Mouse (Mus musculus) adrenal gland, adult 2 months (tissue): ENCODE results near the gene Ptpn11. TPM values are rescaled to one million over a fixed set of nuclear protein-coding genes. Genes with fewer than 3 reads are reported as not detected.
"Not testable (repeated sequence)": the region's sequence is repeated elsewhere in the genome, so short reads cannot be mapped to it uniquely, and the experiment has no call there.

Experiments used
- DNase-seq: peaks from one replicate; pipeline ENCODE4 v3.0.0; 2021
- polyA plus RNA-seq: library from polyadenylated mRNA; depleted of rRNA; stranded (reverse); fragments of >200 nt; gene quantifications from 2 replicates; pipeline ENCODE4 v1.2.3, GENCODE M21; 2012
- total RNA-seq, 2 experiments: library from RNA; stranded (reverse); gene quantifications; 2 replicates each; pipeline ENCODE4 v1.2.3; 2021

Gene Ptpn11
- total and polyA plus RNA-seq, 3 experiments, result 26.2 to 121 (median 97.6) TPM

GRCm38 (mm10) chr5:121215380-121216125 is 24.4 kb upstream of the Ptpn11 start:
- peak; percentile 71 for DNase-seq

GRCm38 (mm10) chr5:121214707-121215106 is 23.5 kb upstream of the Ptpn11 start:
- no peak for DNase-seq

DNA sequence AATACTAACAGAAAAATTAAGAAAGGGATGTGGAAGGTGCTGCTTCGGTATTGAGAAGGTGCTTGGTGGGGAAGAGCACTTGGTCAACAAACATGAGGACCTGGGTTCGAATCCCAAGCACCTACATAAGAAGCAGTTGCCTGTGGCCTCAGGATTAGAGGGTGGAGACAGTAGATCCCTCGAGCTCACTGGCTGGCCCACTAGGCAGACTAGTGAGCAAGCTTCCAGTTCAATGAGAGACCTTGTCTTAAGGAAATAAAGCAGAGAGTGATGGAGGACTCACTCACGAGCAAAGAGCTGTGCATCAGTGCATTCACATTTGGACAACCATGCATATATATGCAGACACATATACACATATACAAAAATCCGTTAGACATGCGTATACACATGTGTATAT is 20.9 kb upstream of the Ptpn11 start:
- no peak for DNase-seq

DNA sequence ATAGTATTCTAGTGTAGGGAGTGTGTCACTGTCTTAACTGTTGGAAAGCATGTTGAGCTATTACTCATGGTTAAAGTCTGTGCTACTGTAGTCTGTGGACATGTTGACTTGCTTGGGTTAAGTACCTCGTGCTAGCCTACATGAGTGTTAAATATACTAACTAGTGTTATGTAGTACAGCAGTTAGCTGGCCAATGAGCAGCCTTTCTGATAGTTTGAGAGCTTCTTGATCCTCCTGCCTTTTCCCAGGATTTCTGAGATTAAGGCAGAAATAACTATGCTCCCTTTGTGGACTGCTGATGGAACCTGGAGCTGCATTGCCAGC is 19.4 kb upstream of the Ptpn11 start:
- DNase-seq, result no peak

- no peak for DNase-seq
These were observed 18.8 kb upstream of the Ptpn11 start for GRCm38 (mm10) chr5:121209755-121210600.

DNA sequence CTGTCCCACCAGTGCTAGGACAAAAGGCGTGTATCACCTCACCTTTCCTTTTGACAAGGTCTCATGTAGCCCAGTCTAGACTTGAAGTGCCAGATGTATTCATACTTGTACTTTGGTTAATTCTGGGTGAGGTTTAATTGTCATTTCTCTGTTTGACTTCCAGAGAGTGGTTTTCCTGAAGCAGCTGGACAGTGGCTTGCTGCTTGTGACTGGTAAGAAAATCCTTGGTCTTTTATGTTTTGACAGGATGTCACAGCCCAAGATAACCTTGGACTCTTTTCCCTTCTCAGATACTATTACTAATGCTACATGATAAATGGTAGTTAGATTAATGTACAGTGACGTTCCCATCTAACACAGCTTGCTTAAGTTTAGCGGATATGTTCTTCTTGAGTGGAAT is 15.8 kb upstream of the Ptpn11 start:
- no peak for DNase-seq

DNA sequence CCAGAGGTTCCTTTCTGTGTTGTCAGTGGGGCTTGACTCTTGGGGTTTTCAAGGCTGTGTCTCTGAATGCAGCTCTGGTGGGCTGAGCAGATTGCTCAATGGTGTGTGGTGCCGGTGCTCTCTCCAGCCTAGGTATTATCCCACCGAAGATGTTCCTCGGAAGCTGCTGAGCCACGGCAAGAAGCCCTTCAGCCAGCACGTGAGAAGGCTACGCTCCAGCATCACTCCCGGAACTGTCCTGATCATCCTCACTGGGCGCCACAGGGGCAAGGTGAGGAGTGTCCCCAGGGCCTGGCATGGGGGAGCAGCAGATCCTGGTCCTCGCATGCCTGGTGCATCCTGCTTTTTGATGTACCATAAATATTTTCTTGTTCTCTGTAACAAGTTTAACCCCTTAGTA is 15.3 kb upstream of the Ptpn11 start:
- peak; percentile 33 for DNase-seq

DNA sequence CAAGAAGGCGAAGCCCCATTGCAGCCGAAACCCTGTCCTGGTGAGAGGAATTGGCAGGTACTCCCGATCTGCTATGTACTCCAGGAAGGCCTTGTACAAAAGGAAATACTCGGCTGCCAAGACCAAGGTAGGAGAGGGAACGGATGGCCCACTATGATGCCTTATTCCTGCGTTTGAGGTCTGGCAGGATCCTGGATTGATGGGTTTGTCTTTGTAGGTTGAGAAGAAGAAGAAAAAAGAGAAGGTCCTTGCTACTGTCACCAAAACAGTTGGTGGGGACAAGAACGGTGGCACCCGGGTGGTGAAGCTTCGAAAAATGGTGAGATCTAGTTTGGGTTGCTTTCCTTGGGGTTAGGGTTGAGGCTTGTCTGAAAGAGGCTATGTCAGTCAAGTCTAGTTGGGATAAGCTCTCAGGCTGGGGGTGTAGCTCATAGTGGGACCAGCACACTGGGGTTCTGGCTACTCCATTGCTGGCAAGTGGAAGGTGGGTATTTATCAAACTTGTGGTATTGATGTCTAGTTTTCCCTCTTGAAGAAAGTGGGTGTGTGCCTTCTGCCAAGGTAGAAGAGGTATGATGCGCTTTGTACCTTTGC is 14.4 kb upstream of the Ptpn11 start:
- DNase-seq, result not testable (repeated sequence)

GRCm38 (mm10) chr5:121204132-121205089 is 13.2 kb upstream of the Ptpn11 start, which contains the start of gene Rpl6:
Gene Rpl6, plus strand, starts transcription at chr5:121204481.
- peak; percentile 86 for DNase-seq

DNA sequence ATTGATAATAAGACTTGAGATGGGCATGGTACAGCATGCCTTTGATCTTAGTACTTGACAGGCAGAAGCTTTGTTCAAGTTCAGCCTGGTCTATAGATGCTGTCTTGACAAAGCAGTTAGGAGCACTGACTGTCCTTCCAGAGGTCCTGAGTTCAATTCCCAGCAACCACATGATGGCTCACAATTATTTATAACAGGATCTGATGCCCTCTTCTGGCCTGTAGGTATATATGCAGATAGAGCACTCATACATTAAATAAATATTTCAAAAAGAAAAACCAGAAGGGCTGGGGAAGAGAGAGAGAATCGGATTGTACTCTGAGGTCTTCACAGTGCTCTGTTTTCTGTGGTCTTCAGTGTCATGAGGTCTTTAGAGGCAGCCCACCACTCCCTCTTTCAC is 11.3 kb upstream of the Ptpn11 start:
- no peak for DNase-seq

DNA sequence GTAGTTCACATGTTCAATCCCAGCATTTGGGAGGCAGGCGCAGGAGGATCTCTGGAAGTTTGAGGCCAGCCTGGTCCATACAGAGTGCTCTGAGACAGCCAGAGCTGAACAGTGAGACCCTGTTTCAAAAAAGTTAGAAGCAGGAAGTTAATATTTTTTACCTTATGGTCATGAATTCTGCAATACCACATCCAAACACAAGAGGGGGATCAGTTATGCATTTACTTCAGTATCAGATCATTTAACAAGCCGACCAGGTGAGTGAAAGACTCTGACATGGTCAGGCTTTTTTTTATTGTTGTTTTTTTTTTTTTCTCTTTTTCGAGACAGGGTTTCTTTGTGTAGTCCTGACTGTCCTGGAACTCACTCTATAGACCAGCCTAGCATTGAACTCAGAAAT is 10.5 kb upstream of the Ptpn11 start:
- no peak for DNase-seq

DNA sequence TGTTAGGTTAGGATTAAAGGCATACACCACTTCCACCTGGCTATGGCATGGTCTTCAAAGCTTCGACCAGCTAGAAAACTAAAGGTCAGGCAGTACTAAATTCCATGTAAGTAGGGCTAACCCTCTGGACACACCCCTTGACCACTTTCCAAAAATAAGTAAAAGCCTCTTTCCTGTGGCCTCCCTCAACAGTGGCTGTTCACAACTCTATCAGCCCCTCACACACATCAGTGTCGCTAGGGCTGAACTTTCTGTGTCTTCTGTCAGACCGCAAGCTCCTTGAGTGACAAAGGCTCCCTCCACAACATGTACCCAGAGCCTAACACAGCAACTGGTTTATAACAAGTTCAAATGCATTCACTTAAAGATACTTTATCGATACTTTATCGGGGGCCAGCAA is 7.2 kb upstream of the Ptpn11 start:
- no peak for DNase-seq

- no peak for DNase-seq
These were observed 6.1 kb upstream of the Ptpn11 start for GRCm38 (mm10) chr5:121197337-121197736.

DNA sequence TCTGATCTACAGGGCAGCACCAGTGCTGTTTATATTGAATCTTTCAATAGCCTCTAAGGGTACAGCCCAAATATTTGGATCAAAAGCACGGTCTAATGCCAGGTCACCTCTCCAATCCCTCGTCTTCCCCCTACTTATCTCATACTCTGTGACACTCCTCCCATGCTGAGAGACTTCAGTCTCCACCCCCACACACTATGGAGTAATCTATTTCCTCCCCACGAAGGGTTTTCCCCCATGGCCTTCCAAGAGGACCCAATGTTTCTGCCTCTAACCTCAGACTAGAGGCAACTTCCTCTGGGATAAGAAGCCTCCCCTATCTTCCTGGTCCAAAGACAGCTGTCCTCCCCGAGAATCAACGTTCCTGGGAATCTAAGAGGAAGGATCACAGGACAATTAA is 5.6 kb upstream of the Ptpn11 start:
- no peak for DNase-seq

- DNase-seq, result no peak
These were observed 3.0 kb upstream of the Ptpn11 start for GRCm38 (mm10) chr5:121194173-121194572.

DNA sequence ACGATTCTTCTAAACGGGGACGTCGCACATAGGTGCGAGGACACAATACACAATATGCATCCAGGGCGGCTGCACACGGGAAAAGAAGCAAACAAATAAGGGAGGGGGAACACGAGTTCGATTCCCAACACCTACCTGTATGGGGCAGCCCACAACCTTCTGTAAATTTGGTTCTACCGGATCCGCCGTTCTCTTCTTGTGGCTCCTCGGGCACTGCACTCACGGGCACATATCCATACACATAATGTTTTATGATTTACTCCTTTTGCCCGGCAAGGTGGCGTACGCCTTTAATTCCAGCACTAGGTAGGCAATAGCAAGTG is 348 bp upstream of the Ptpn11 start:
- no peak for DNase-seq

DNA sequence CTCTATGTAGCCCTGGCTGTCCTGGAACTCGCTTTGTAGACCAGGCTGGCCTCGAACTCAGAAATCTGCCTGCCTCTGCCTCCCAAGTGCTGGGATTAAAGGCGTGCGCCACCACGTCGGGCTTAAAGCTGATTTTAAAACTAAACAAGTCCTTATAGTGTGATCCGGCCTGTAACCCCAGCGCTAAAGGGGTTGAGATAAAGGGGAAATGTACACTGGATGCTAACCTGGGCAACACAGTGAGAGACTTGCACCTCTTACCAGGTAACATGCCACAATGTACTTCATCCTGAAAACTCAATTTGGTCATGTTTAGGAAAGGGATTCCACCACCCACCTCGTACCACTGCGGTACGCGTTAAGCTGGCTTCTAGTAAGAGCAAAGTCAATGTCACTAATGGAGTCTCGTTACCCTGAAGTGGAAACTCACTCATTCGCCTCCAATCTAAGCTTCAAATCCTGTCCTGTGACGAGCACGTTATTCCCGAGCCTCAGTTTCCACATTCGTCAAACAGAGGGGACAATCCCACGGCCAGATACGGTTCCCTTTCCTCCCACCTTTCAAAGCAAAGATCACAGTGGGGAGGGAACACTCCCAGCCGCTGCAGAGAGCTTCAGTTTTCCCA is 874 bp downstream of the Ptpn11 start:
- DNase-seq, result no peak

- DNase-seq, result no peak
These were observed 2.0 kb downstream of the Ptpn11 start for GRCm38 (mm10) chr5:121189182-121189581.

DNA sequence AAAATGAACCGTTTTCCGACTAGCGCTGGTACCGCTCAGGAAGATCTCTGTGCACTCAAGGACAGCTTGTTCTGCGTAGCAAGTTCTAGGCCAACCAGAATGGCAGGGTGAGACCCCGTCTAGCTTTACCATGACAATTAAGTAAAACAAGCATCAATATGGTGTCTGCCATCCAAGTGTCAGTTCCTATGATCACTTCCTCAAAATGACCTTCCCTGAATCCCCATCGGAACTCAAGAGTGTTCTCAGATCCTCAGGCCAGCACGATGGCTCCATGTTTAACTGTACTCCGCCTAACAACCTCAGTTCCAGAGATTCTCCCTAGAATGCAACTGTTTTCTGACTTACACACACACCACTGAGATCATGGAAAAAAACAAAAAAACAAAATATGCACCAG is 2.9 kb downstream of the Ptpn11 start:
- no peak for DNase-seq

DNA sequence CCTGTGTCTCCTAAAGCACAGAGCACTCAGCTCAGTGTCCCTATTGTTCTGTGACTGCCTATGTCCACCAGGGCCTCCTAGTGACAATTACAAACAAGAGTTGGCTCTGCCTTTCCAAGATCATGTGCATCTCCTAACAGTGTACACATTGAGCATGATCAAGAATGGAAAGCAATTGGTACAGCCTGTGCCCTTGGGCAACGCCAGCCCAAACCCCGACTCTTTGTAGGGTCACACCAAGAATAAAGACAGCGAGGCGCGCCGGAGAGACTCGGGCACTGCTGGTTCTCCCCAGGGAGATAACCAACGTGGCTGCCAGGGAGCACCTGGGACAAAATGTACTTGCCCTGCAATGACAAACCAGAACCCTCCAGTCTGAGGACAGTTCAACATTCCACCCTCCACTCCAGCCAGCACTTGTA is 3.6 kb downstream of the Ptpn11 start:
- no peak for DNase-seq

- no peak for DNase-seq
These were observed 6.1 kb downstream of the Ptpn11 start for GRCm38 (mm10) chr5:121184945-121185551.
